Mouse (Mus musculus): Measurements from ENCODE around the gene Dnah14. TPM values are rescaled to one million over a fixed set of nuclear protein-coding genes. Genes with fewer than 3 reads are reported as not detected.
"Not testable (repeated sequence)": the region's sequence is repeated elsewhere in the genome, so short reads cannot be mapped to it uniquely, and the experiment has no call there.

Dnah14 gene
- polyA plus RNA-seq, 1 experiment from 2014 or later, result 1.8 TPM

DNA sequence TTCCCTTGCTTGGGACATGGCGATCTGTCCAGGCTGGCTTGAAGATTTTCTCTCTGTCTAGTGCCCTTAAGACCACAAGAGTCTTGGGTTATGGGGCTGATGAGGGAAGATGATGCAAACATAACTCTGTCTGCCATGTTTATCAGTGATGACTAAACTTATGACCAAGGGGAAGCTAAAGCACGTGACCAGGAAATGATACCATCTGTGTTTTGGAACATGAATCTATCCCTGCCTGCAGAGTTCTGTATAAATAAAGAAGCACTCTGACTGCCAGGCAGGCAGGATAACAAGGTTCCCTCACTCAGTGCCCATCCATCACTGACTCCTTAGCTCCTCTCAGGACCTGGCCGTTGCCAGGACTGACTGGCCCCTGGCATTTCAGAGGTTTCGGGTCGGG is 157.2 kb downstream of the Dnah14 start:
- Histone ChIP-seq H3K36me3 (ENCODE audit: control insufficient read depth, insufficient read depth, low read length) (no peaks in the 10 kb centered on the region), H3K4me1 (ENCODE audit: control insufficient read depth, insufficient read depth, low read length) (no peaks in the 10 kb centered on the region), H3K4me2 (replicated peaks; ENCODE audit: low read depth, low read length) (no peak overlapping the region), H3K4me3 (ENCODE audit: low read length) (no peak overlapping the region), H3K27ac (ENCODE audit: low read depth, low read length) (no peak overlapping the region), H3K27me3 (ENCODE audit: control insufficient read depth, insufficient read depth, low read length) (no peaks in the 10 kb centered on the region), H3K9ac (ENCODE audit: low read depth, low read length) (no peak overlapping the region), H3K9me3 (ENCODE audit: control insufficient read depth, low read length) (no peaks in the 10 kb centered on the region)
- WGBS, result 68% methylated on average over 5 of the region's 5 CpGs
- no peak for ATAC-seq (ENCODE audit: low FRiP score, low TSS enrichment)

DNA sequence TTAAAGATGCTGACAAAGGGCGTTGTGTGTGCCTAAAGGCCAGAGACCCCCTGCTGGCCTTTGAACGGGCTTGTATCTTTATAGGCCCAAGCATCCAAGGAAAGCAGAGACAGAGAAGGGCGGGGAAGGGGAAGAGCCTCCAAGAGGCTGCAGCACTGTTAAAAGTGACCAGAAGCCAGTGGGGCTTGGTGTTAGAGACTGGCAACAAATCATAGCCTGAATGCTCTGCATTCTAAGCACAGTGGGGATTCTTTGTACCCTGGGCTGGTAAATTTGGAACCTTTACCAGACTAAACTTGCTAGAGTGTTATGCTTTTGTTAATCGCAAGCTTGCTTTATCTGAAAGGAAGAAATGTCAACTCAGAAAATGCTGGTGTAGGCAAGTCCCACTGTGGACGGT is 163.9 kb downstream of the Dnah14 start:
- Histone ChIP-seq H3K27me3 (ENCODE audit: control insufficient read depth, insufficient read depth, low read length) (no peaks in the 10 kb centered on the region), H3K9ac (ENCODE audit: low read depth, low read length) (no peak overlapping the region), H3K36me3 (ENCODE audit: control insufficient read depth, insufficient read depth, low read length) (no peaks in the 10 kb centered on the region), H3K4me3 (ENCODE audit: low read length) (no peak overlapping the region), H3K4me1 (ENCODE audit: control insufficient read depth, insufficient read depth, low read length) (no peaks in the 10 kb centered on the region), H3K27ac (ENCODE audit: low read depth, low read length) (no peak overlapping the region), H3K4me2 (replicated peaks; ENCODE audit: low read depth, low read length) (no peak overlapping the region), H3K9me3 (ENCODE audit: control insufficient read depth, low read length) (no peaks in the 10 kb centered on the region)
- ATAC-seq (ENCODE audit: low FRiP score, low TSS enrichment), result no peak
- WGBS, result 60% methylated on average over 5 of the region's 5 CpGs

DNA sequence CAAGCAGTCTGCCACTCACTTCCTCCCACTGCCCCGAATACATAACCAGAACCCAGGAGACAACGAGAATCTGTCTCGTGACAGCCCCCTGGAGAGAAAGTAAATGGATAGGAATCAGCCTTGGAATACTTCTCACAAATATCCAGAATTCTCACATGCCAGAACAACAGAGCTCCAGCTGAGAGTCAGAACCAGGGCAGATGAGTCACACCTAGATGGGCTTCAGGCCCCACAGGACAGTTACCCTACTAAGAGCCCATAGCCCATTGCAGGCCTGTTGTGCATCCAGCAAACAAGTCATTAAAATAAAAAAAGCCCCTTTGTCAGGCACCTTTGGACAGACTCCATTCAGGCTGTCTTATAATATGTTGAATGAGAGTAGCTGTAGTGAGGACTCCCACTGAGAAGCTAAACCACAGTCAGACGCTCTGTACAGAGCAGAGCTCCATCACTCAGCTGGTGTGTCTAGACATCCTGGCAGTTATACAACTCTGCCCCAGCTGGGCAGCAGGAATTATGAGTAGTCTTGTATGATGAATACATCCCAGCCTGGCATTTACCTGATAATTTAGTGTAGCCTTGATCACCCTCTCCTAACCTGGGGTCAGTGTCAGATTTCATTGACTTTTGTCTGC is 166.0 kb downstream of the Dnah14 start:
- no peaks in the 10 kb centered on the region for H3K9me3 ChIP-seq (ENCODE audit: control insufficient read depth, low read length)
- no peaks in the 10 kb centered on the region for H3K36me3 ChIP-seq (ENCODE audit: control insufficient read depth, insufficient read depth, low read length)
- ATAC-seq (ENCODE audit: low FRiP score, low TSS enrichment), result no peak
- no peak overlapping the region for H3K4me2 ChIP-seq (replicated peaks; ENCODE audit: low read depth, low read length)
- no peak overlapping the region for H3K9ac ChIP-seq (ENCODE audit: low read depth, low read length)
- H3K4me3 ChIP-seq (ENCODE audit: low read length), result no peak overlapping the region
- 69% methylated on average over 4 of the region's 4 CpGs for WGBS
- no peaks in the 10 kb centered on the region for H3K4me1 ChIP-seq (ENCODE audit: control insufficient read depth, insufficient read depth, low read length)
- H3K27me3 ChIP-seq (ENCODE audit: control insufficient read depth, insufficient read depth, low read length), result no peaks in the 10 kb centered on the region
- no peak overlapping the region for H3K27ac ChIP-seq (ENCODE audit: low read depth, low read length)

DNA sequence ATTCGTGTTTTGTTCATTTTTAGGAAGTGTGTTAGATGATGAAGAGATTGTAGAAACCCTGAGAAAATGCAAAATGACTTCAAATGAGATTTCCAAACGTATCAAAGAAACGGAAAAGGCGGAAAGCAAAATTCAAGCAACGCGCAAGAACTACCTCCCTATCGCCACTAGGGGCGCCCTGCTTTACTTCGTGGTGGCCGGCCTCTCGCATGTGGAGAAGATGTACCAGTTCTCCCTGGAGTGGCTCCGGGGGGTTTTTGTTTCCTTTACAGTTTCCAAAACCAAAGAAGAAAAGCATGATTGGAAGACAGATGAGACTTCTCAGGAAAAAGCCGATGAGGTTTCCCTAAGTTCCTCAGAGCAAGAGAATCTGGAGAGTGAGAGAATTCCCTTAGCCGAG is 193.0 kb downstream of the Dnah14 start:
- ATAC-seq (ENCODE audit: low FRiP score, low TSS enrichment), result no peak
- Histone ChIP-seq H3K9me3 (ENCODE audit: control insufficient read depth, low read length) (no peaks in the 10 kb centered on the region), H3K27ac (ENCODE audit: low read depth, low read length) (no peak overlapping the region), H3K36me3 (ENCODE audit: control insufficient read depth, insufficient read depth, low read length) (no peaks in the 10 kb centered on the region), H3K4me2 (replicated peaks; ENCODE audit: low read depth, low read length) (no peak overlapping the region), H3K9ac (ENCODE audit: low read depth, low read length) (no peak overlapping the region), H3K27me3 (ENCODE audit: control insufficient read depth, insufficient read depth, low read length) (no peaks in the 10 kb centered on the region), H3K4me3 (ENCODE audit: low read length) (no peak overlapping the region), H3K4me1 (ENCODE audit: control insufficient read depth, insufficient read depth, low read length) (no peaks in the 10 kb centered on the region)
- WGBS, result 61% methylated on average over 14 of the region's 14 CpGs

DNA sequence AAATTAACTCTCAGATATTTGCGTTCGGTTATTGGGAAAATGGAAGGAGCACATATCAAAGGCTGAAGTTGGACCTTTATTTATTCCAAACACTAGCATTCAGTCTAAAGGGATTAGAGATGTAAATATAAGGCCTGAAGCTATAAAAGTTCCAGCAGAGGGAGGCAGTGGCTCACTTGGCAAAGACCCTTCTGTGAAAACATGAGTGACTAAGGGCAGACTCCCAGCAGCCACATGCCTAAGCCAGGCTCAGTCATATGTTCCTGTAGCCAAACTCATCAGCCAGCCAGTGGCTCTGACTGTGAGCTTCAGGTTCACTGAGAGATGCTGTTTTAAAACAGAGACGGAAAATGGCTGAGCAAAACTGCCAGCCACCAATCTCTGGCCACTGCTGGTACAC is 195.5 kb downstream of the Dnah14 start:
- H3K9me3 ChIP-seq (ENCODE audit: control insufficient read depth, low read length), result no peaks in the 10 kb centered on the region
- H3K36me3 ChIP-seq (ENCODE audit: control insufficient read depth, insufficient read depth, low read length), result no peaks in the 10 kb centered on the region
- no peak overlapping the region for H3K4me2 ChIP-seq (replicated peaks; ENCODE audit: low read depth, low read length)
- WGBS, result 94% methylated on average over 3 of the region's 3 CpGs
- H3K9ac ChIP-seq (ENCODE audit: low read depth, low read length), result no peak overlapping the region
- ATAC-seq (ENCODE audit: low FRiP score, low TSS enrichment), result no peak
- H3K27ac ChIP-seq (ENCODE audit: low read depth, low read length), result no peak overlapping the region
- H3K4me1 ChIP-seq (ENCODE audit: control insufficient read depth, insufficient read depth, low read length), result no peaks in the 10 kb centered on the region
- H3K4me3 ChIP-seq (ENCODE audit: low read length), result no peak overlapping the region
- no peaks in the 10 kb centered on the region for H3K27me3 ChIP-seq (ENCODE audit: control insufficient read depth, insufficient read depth, low read length)

DNA sequence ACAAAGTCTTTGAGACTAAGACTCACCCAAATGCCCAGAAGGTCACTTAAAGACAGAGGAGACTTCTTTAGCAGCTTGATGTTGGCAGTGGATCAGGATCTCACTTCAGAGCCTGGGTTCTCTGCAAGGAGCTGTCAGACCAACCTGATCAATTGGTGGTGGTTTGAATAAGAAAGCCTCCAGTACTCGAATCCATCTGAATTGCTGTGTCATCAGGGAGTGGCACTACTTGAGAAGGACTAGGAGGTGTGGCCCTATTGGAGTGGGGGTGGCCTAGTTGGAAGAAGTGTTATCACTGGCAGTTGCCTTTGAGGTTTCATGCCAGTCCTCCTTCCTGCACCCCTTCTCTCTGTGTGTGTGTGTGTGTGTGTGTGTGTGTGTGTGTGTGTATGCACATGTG is 200.2 kb downstream of the Dnah14 start:
- no peak overlapping the region for H3K27ac ChIP-seq (ENCODE audit: low read depth, low read length)
- ATAC-seq (ENCODE audit: low FRiP score, low TSS enrichment), result no peak
- no peak overlapping the region for H3K9ac ChIP-seq (ENCODE audit: low read depth, low read length)
- H3K4me1 ChIP-seq (ENCODE audit: control insufficient read depth, insufficient read depth, low read length), result no peaks in the 10 kb centered on the region
- H3K4me2 ChIP-seq (replicated peaks; ENCODE audit: low read depth, low read length), result no peak overlapping the region
- H3K36me3 ChIP-seq (ENCODE audit: control insufficient read depth, insufficient read depth, low read length), result no peaks in the 10 kb centered on the region
- H3K4me3 ChIP-seq (ENCODE audit: low read length), result no peak overlapping the region
- WGBS, result 65% methylated on average over 1 of the region's 1 CpGs
- H3K9me3 ChIP-seq (ENCODE audit: control insufficient read depth, low read length), result no peaks in the 10 kb centered on the region
- no peaks in the 10 kb centered on the region for H3K27me3 ChIP-seq (ENCODE audit: control insufficient read depth, insufficient read depth, low read length)

DNA sequence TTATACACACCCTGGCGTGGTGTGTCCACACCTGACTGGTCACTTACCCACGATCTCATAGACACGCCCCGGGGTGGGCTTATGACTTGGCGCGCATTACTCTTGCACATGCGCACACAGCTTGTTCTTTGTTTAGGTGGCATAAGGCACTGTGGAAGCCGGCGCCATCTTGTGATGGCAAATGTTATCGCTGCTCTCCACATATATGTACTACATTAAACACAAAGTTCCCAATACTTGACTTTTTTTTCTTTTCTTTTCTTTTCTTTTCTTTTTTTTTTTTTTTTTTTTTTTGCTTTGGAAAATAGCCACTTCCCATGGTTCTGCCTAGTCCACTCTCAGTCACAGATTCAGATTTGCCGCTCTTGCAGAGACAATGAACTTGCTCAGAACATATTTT is 206.2 kb downstream of the Dnah14 start:
- H3K27me3 ChIP-seq (ENCODE audit: control insufficient read depth, insufficient read depth, low read length); H3K27ac ChIP-seq (ENCODE audit: low read depth, low read length); H3K36me3 ChIP-seq (ENCODE audit: control insufficient read depth, insufficient read depth, low read length); H3K4me3 ChIP-seq (ENCODE audit: low read length); H3K4me1 ChIP-seq (ENCODE audit: control insufficient read depth, insufficient read depth, low read length); H3K4me2 ChIP-seq (replicated peaks; ENCODE audit: low read depth, low read length); H3K9me3 ChIP-seq (ENCODE audit: control insufficient read depth, low read length); ATAC-seq (ENCODE audit: low FRiP score, low TSS enrichment); H3K9ac ChIP-seq (ENCODE audit: low read depth, low read length): not testable (repeated sequence)
- 97% methylated on average over 11 of the region's 11 CpGs for WGBS

DNA sequence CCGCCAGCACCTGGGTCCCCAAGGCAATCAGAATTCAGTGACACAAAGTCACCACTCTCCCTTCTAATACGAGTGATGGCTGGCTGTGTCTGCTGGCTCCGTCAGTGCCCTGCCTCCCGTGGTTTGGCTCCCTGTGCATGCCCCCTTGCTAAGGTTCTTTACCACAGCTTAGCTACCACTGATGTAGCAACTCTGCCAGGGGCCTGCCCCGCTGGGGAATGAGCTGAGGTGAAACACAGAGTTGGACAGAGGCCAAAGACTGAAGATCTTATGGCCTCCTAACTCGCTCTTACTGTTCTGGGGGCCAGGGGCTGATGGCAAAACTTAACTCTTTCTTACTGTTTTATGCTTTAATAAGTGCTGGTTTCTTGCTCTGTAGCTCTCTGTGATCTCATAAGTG is 213.6 kb downstream of the Dnah14 start:
- H3K9ac ChIP-seq (ENCODE audit: low read depth, low read length), result no peak overlapping the region
- no peak overlapping the region for H3K27ac ChIP-seq (ENCODE audit: low read depth, low read length)
- no peak overlapping the region for H3K4me3 ChIP-seq (ENCODE audit: low read length)
- no peaks in the 10 kb centered on the region for H3K27me3 ChIP-seq (ENCODE audit: control insufficient read depth, insufficient read depth, low read length)
- H3K4me1 ChIP-seq (ENCODE audit: control insufficient read depth, insufficient read depth, low read length), result no peaks in the 10 kb centered on the region
- no peaks in the 10 kb centered on the region for H3K36me3 ChIP-seq (ENCODE audit: control insufficient read depth, insufficient read depth, low read length)
- H3K4me2 ChIP-seq (replicated peaks; ENCODE audit: low read depth, low read length), result no peak overlapping the region
- ATAC-seq (ENCODE audit: low FRiP score, low TSS enrichment), result no peak
- WGBS, result 57% methylated on average over 6 of the region's 6 CpGs
- H3K9me3 ChIP-seq (ENCODE audit: control insufficient read depth, low read length), result peaks cover 6% of the 10 kb centered on the region; the same call in 1 of the 2 replicates

DNA sequence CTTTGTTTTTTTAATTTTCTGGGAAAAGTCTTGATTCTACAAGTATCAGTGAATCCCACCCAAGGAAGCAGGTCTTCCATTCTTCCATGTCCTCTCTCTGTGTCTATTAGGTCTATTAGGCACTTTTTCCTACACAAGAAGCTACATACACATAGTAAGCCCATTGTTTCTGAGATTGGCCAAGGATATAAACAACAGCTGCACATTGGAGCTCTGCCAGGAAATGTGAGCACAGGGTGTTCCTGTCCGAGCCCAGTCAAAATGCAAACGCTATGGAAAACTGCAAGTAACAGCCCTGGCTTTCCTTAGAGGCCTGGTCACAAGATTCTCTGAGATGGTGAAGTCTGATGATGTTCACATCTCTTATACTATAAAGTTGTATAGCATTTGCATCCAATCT is 217.2 kb downstream of the Dnah14 start:
- no peaks in the 10 kb centered on the region for H3K36me3 ChIP-seq (ENCODE audit: control insufficient read depth, insufficient read depth, low read length)
- H3K4me3 ChIP-seq (ENCODE audit: low read length), result no peak overlapping the region
- ATAC-seq (ENCODE audit: low FRiP score, low TSS enrichment), result no peak
- H3K4me1 ChIP-seq (ENCODE audit: control insufficient read depth, insufficient read depth, low read length), result no peaks in the 10 kb centered on the region
- H3K27ac ChIP-seq (ENCODE audit: low read depth, low read length), result no peak overlapping the region
- H3K27me3 ChIP-seq (ENCODE audit: control insufficient read depth, insufficient read depth, low read length), result no peaks in the 10 kb centered on the region
- WGBS, result 48% methylated on average over 2 of the region's 2 CpGs
- H3K9ac ChIP-seq (ENCODE audit: low read depth, low read length), result no peak overlapping the region
- H3K4me2 ChIP-seq (replicated peaks; ENCODE audit: low read depth, low read length), result no peak overlapping the region
- H3K9me3 ChIP-seq (ENCODE audit: control insufficient read depth, low read length), result no peaks in the 10 kb centered on the region

Measured in kidney, embryonic 14.5 days (tissue).